Mouse (Mus musculus) spleen, adult 2 months (tissue): ENCODE data around the gene Cct4. TPM values are rescaled to one million over a fixed set of nuclear protein-coding genes. Genes with fewer than 3 reads are reported as not detected.

Experiments used
- DNase-seq, 2 experiments: peaks; one replicate each; pipeline versions ENCODE4 v3.0.0 to v3.0.0-alpha.2; 2012 to 2021; ENCODE audit warnings: low spot score in 2 of 2, low read depth in 1 of 2
- H3K27ac ChIP-seq: fragments of 200-500 bp; 2 replicates; pipeline ENCODE4 v1.5.1; 2012; ENCODE audit warnings: low read length, inconsistent platforms; ENCODE audit not compliant: insufficient read depth
- H3K27me3 ChIP-seq: fragments of 200-500 bp; 2 replicates; pipeline ENCODE4 v1.6.1; 2012; ENCODE audit warnings: mild to moderate bottlenecking, moderate library complexity, low read length, inconsistent platforms; ENCODE audit not compliant: control insufficient read depth, insufficient read depth
- H3K36me3 ChIP-seq: fragments of 200-500 bp; 2 replicates; pipeline ENCODE4 v1.6.1; 2012; ENCODE audit warnings: mild to moderate bottlenecking, low read length, inconsistent platforms; ENCODE audit not compliant: control insufficient read depth, insufficient read depth
- H3K4me1 ChIP-seq: fragments of 200-500 bp; 2 replicates; pipeline ENCODE4 v1.6.1; 2011; ENCODE audit warnings: inconsistent platforms; ENCODE audit not compliant: control insufficient read depth, insufficient read depth, insufficient read length
- H3K4me3 ChIP-seq: fragments of 200-500 bp; 2 replicates; pipeline ENCODE4 v1.5.1; 2011; ENCODE audit warnings: mild to moderate bottlenecking, inconsistent platforms; ENCODE audit not compliant: insufficient read depth, insufficient read length; ENCODE audit errors: extremely low read depth
- CTCF ChIP-seq: fragments of 200-500 bp; IDR thresholded peaks from 2 replicates; pipeline ENCODE4 v1.5.1; 2011; ENCODE audit warnings: mild to moderate bottlenecking, inconsistent platforms; ENCODE audit not compliant: insufficient read depth, insufficient read length, insufficient replicate concordance; ENCODE audit errors: extremely low read depth
- POLR2A ChIP-seq: fragments of 200-500 bp; IDR thresholded peaks from 2 replicates; pipeline ENCODE4 v1.6.1; 2011; ENCODE audit warnings: low read depth, low read length, inconsistent platforms
- WGBS: fragments of 180-500 bp; shearing (Covaris S2); methylation state at CpG from one replicate; pipeline ENCODE4 v1.1.7; 2018; 5-methylcytosine and 5-hydroxymethylcytosine counted together
- polyA plus RNA-seq: library from polyadenylated mRNA; depleted of rRNA; stranded (reverse); fragments of >200 nt; gene quantifications from 2 replicates; pipeline ENCODE4 v1.2.3, GENCODE M21; 2012

Cct4 gene
- polyA plus RNA-seq, 1 experiment = 155 TPM

GRCm38 (mm10) chr11:22981543-22981950 is 8.8 kb upstream of the Cct4 start:
- H3K27ac ChIP-seq = peak overlapping the region; percentile 96
- TF ChIP-seq POLR2A (no peak), CTCF (no peak)
- peak overlapping the region; percentile 95 for H3K4me3 ChIP-seq
- peaks cover 2% of the 10 kb centered on the region; the same call in 1 of the 2 replicates for H3K36me3 ChIP-seq
- peaks cover 5% of the 10 kb centered on the region; the same call in 1 of the 2 replicates for H3K4me1 ChIP-seq
- no peak for DNase-seq
- WGBS = 4% methylated on average over 12 of the region's 12 CpGs
- H3K27me3 ChIP-seq = no peaks in the 10 kb centered on the region

GRCm38 (mm10) chr11:22981984-22982757 is 8.1 kb upstream of the Cct4 start, which contains the start of the genes Gm28048 and Commd1:
Gene Gm28048 (minus strand): TSS chr11:22982090.
Gene Commd1 (minus strand): TSS chr11:22982382.
- Histone ChIP-seq H3K4me1 (peaks cover 5% of the 10 kb centered on the region; the same call in 1 of the 2 replicates), H3K4me3 (peak within 1 kb of the TSS; percentile 95), H3K27ac (peak within 1 kb of the TSS; percentile 96), H3K27me3 (no peaks in the 10 kb centered on the region), H3K36me3 (peaks cover 2% of the 10 kb centered on the region; the same call in 1 of the 2 replicates)
- peak; percentile 89 to 96 for DNase-seq
- TF ChIP-seq POLR2A = peak; percentile 49
- peak; percentile 69 for TF ChIP-seq CTCF
- WGBS = 3% methylated on average over 42 of the region's 42 CpGs

GRCm38 (mm10) chr11:22982846-22983245 is 7.5 kb upstream of the Cct4 start:
- H3K36me3 ChIP-seq = 0 out of 2 replicates have a peak, but pooled peaks cover 2% of the 10 kb centered on the region
- DNase-seq = no peak
- no peaks in the 10 kb centered on the region for H3K27me3 ChIP-seq
- WGBS = 89% methylated on average over 6 of the region's 6 CpGs
- H3K4me3 ChIP-seq = no peak overlapping the region
- no peak overlapping the region for H3K27ac ChIP-seq
- TF ChIP-seq CTCF (no peak), POLR2A (no peak)
- peaks cover 5% of the 10 kb centered on the region; the same call in 1 of the 2 replicates for H3K4me1 ChIP-seq

DNA sequence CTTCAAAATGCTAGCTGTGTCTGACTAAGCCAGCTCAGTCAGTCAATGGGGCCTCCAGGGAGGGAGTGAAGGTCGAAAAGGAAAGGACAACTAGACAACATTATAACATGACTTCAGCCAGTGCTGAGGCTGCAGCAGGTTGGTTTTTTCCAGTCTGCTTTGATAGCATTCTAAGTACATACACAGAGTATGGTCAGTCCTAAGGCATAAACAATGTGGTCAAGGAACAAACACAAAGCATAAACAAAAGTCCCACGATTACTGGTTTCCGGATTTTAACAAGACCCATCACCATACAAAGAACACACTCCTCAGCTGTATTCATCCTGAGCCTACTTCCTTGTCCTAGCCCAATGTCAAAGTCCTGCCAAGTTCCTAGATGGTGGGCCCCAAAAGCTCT is 4.8 kb upstream of the Cct4 start:
- Histone ChIP-seq H3K4me3 (no peak overlapping the region), H3K36me3 (no peaks in the 10 kb centered on the region), H3K27ac (no peak overlapping the region), H3K4me1 (peaks cover 5% of the 10 kb centered on the region; the same call in 1 of the 2 replicates), H3K27me3 (no peaks in the 10 kb centered on the region)
- WGBS = 86% methylated on average over 3 of the region's 3 CpGs
- no peak for TF ChIP-seq CTCF
- no peak for TF ChIP-seq POLR2A
- no peak for DNase-seq

DNA sequence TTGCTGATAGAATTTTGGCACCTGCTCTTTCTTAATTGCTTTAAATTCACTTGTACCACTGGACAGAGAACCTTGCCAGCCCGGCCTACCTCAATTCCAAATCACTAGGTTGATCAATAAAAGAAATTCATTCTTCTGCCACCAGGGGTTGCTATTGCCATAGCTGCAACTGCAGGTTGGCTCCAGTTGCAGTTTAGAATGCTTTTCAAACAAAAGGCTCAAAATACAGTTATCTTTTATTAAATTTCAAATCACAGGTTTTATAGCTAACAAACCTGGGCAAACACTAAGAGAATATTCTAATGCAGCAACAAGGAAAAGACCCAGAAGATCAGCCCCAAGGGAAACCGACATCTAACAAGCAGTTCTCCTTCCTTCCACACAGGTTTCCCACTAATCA is 3.0 kb upstream of the Cct4 start:
- Histone ChIP-seq H3K4me1 (peaks cover 4% of the 10 kb centered on the region), H3K36me3 (no peaks in the 10 kb centered on the region), H3K27me3 (no peaks in the 10 kb centered on the region), H3K27ac (no peak overlapping the region), H3K4me3 (no peak overlapping the region)
- no peak for DNase-seq
- 44% methylated on average over 2 of the region's 2 CpGs for WGBS
- TF ChIP-seq CTCF (peak; percentile 48; the same call in 1 of the 2 replicates), POLR2A (no peak)

- Histone ChIP-seq H3K27ac (no peak overlapping the region), H3K4me1 (peaks cover 4% of the 10 kb centered on the region), H3K27me3 (no peaks in the 10 kb centered on the region), H3K36me3 (peaks cover 7% of the 10 kb centered on the region), H3K4me3 (peak overlapping the region; percentile 85; the same call in 1 of the 2 replicates)
- TF ChIP-seq CTCF (no peak), POLR2A (no peak)
- no peak for DNase-seq
- 57% methylated on average over 1 of the region's 1 CpGs for WGBS
Observed at GRCm38 (mm10) chr11:22989786-22990185, 533 bp upstream of the Cct4 start.
